Mouse (Mus musculus): Measurements from ENCODE around the gene Atoh7. TPM values are rescaled to one million over a fixed set of nuclear protein-coding genes. Genes with fewer than 3 reads are reported as not detected.

Gene Atoh7
- polyA plus RNA-seq, 1 experiment from 2014 or later: not detected

DNA sequence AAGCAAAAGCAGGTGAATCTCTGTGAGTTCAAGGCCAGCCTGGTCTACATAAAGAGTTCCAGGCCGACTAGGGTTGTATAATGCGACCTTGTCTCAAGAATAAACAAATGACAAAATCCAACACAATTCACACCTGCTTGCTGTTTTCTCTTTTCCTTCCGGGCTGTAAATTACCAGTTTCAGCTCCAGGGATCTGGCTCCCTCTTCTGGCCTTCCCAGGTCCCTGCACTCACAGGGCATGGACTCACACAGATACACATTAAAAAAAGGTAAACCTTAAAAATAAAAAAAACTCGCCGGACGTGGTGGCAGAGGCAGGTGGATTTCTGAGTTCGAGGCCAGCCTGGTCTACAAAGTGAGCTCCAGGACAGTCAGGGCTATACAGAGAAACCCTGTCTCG is 18.1 kb downstream of the Atoh7 start:
- no peaks in the 10 kb centered on the region for H3K36me3 ChIP-seq (ENCODE audit: insufficient read depth, low read length)
- H3K9ac ChIP-seq (replicated peaks; ENCODE audit: low read length): no peak overlapping the region
- no peak overlapping the region for H3K4me3 ChIP-seq (ENCODE audit: low read length)
- H3K4me1 ChIP-seq (ENCODE audit: insufficient read depth, low read length): no peaks in the 10 kb centered on the region
- H3K4me2 ChIP-seq (replicated peaks; ENCODE audit: low read depth, low read length): no peak overlapping the region
- ATAC-seq (ENCODE audit: low FRiP score, low TSS enrichment): no peak
- H3K27me3 ChIP-seq (ENCODE audit: insufficient read depth, low read length): no peaks in the 10 kb centered on the region
- no peak overlapping the region for H3K27ac ChIP-seq (ENCODE audit: low read length)
- H3K9me3 ChIP-seq (ENCODE audit: low read length): no peaks in the 10 kb centered on the region
- WGBS: 91% methylated on average over 8 of the region's 8 CpGs

DNA sequence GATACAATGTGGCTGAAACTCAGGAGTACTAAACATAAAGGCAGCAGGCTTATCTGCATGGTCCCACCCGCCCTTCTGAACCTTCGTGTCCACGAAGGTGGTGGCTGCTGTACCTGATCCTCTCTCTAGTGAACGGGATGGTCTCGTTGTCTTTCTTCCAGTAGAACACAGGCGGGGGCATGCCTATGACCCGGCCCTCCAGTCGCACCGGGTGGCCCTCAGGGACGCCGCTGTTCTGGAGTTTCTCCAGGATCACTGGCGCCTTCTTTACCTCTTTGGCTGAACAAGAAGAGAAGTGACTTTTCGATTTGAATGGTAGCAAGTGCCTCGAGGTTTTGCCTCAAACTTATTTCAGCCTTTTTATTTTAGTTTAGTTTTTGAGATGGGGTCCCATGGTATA is 20.5 kb downstream of the Atoh7 start:
- Histone ChIP-seq H3K27me3 (ENCODE audit: insufficient read depth, low read length) (no peaks in the 10 kb centered on the region), H3K36me3 (ENCODE audit: insufficient read depth, low read length) (no peaks in the 10 kb centered on the region), H3K9ac (replicated peaks; ENCODE audit: low read length) (no peak overlapping the region), H3K9me3 (ENCODE audit: low read length) (no peaks in the 10 kb centered on the region), H3K27ac (ENCODE audit: low read length) (no peak overlapping the region), H3K4me1 (ENCODE audit: insufficient read depth, low read length) (no peaks in the 10 kb centered on the region), H3K4me3 (ENCODE audit: low read length) (no peak overlapping the region), H3K4me2 (replicated peaks; ENCODE audit: low read depth, low read length) (no peak overlapping the region)
- WGBS: 76% methylated on average over 14 of the region's 14 CpGs
- no peak for ATAC-seq (ENCODE audit: low FRiP score, low TSS enrichment)

DNA sequence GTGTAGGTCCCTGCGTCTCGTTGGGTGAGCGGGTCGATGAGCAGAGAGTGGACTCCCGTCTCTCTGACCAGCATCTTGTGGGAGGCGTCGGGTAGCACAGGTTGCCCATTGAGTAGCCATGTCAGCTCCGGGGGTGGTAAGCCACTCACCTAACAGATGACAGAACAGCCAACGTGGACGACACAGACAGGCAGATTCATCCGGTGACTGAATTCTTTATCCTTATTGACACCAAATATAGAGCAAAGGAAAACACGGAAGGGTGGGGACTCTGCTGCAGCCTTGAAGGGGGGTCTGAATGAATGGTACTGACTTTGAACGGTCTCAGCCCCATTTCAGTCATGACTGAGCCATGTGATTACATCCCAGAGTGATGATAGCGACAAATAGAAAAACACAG is 22.5 kb downstream of the Atoh7 start:
- Histone ChIP-seq H3K27me3 (ENCODE audit: insufficient read depth, low read length) (no peaks in the 10 kb centered on the region), H3K27ac (ENCODE audit: low read length) (no peak overlapping the region), H3K4me3 (ENCODE audit: low read length) (no peak overlapping the region), H3K9me3 (ENCODE audit: low read length) (no peaks in the 10 kb centered on the region), H3K36me3 (ENCODE audit: insufficient read depth, low read length) (no peaks in the 10 kb centered on the region), H3K9ac (replicated peaks; ENCODE audit: low read length) (no peak overlapping the region), H3K4me2 (replicated peaks; ENCODE audit: low read depth, low read length) (no peak overlapping the region), H3K4me1 (ENCODE audit: insufficient read depth, low read length) (no peaks in the 10 kb centered on the region)
- WGBS: 86% methylated on average over 14 of the region's 14 CpGs
- no peak for ATAC-seq (ENCODE audit: low FRiP score, low TSS enrichment)

DNA sequence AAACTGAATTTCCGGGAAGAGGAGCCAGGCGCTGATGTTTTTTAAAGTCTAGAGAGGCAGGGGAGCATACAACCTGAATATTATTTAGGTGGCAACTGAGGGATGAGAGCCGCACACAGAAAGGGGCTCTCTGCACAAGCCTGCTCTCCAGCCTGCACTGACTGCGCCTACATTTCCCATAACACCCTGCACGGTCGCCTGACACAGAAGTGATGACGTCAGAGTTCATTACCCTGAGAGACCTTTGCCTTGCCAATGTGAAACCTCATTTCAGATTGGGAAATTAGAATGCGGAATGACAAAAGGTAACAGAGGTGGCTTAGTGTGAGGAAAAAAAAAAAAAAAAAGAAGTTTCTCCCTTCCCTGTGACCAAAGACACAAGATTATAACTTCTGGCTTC is 23.1 kb downstream of the Atoh7 start:
- Histone ChIP-seq H3K27ac (ENCODE audit: low read length) (no peak overlapping the region), H3K27me3 (ENCODE audit: insufficient read depth, low read length) (no peaks in the 10 kb centered on the region), H3K36me3 (ENCODE audit: insufficient read depth, low read length) (no peaks in the 10 kb centered on the region), H3K4me3 (ENCODE audit: low read length) (no peak overlapping the region), H3K4me1 (ENCODE audit: insufficient read depth, low read length) (no peaks in the 10 kb centered on the region), H3K9ac (replicated peaks; ENCODE audit: low read length) (no peak overlapping the region), H3K9me3 (ENCODE audit: low read length) (no peaks in the 10 kb centered on the region), H3K4me2 (replicated peaks; ENCODE audit: low read depth, low read length) (no peak overlapping the region)
- no peak for ATAC-seq (ENCODE audit: low FRiP score, low TSS enrichment)
- WGBS: 36% methylated on average over 8 of the region's 8 CpGs

DNA sequence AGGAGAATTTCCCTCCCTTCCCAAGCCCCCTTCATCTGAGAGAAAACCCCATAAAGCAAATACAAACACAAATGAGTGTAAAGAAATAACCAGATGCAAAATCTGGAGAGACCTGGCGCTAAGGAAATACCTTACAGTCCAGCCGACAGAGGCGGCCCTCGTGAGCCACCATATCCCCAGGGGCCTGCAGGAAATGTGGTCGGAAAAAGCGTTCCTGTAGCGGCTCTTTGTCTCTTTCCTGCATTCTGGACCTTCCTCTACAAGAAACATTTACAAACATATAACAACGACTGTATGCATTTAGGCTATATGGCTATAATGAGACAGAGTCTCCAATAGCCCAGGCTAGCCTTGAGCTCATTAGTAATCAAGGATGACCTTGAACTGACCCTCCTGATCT is 23.7 kb downstream of the Atoh7 start:
- no peak overlapping the region for H3K4me3 ChIP-seq (ENCODE audit: low read length)
- H3K4me2 ChIP-seq (replicated peaks; ENCODE audit: low read depth, low read length): no peak overlapping the region
- ATAC-seq (ENCODE audit: low FRiP score, low TSS enrichment): no peak
- H3K9me3 ChIP-seq (ENCODE audit: low read length): no peaks in the 10 kb centered on the region
- no peaks in the 10 kb centered on the region for H3K27me3 ChIP-seq (ENCODE audit: insufficient read depth, low read length)
- H3K9ac ChIP-seq (replicated peaks; ENCODE audit: low read length): no peak overlapping the region
- H3K27ac ChIP-seq (ENCODE audit: low read length): no peak overlapping the region
- 80% methylated on average over 8 of the region's 8 CpGs for WGBS
- H3K4me1 ChIP-seq (ENCODE audit: insufficient read depth, low read length): no peaks in the 10 kb centered on the region
- no peaks in the 10 kb centered on the region for H3K36me3 ChIP-seq (ENCODE audit: insufficient read depth, low read length)

GRCm38 (mm10) chr10:63124016-63124415 is 24.6 kb downstream of the Atoh7 start:
- H3K36me3 ChIP-seq (ENCODE audit: insufficient read depth, low read length): no peaks in the 10 kb centered on the region
- 92% methylated on average over 10 of the region's 10 CpGs for WGBS
- H3K27me3 ChIP-seq (ENCODE audit: insufficient read depth, low read length): no peaks in the 10 kb centered on the region
- H3K4me1 ChIP-seq (ENCODE audit: insufficient read depth, low read length): no peaks in the 10 kb centered on the region
- H3K4me3 ChIP-seq (ENCODE audit: low read length): no peak overlapping the region
- ATAC-seq (ENCODE audit: low FRiP score, low TSS enrichment): no peak
- no peaks in the 10 kb centered on the region for H3K9me3 ChIP-seq (ENCODE audit: low read length)
- H3K4me2 ChIP-seq (replicated peaks; ENCODE audit: low read depth, low read length): no peak overlapping the region
- no peak overlapping the region for H3K9ac ChIP-seq (replicated peaks; ENCODE audit: low read length)
- no peak overlapping the region for H3K27ac ChIP-seq (ENCODE audit: low read length)

GRCm38 (mm10) chr10:63125343-63125742 is 25.9 kb downstream of the Atoh7 start:
- H3K4me1 ChIP-seq (ENCODE audit: insufficient read depth, low read length): no peaks in the 10 kb centered on the region
- H3K4me3 ChIP-seq (ENCODE audit: low read length): no peak overlapping the region
- 41% methylated on average over 11 of the region's 11 CpGs for WGBS
- H3K27ac ChIP-seq (ENCODE audit: low read length): no peak overlapping the region
- no peak overlapping the region for H3K4me2 ChIP-seq (replicated peaks; ENCODE audit: low read depth, low read length)
- no peaks in the 10 kb centered on the region for H3K27me3 ChIP-seq (ENCODE audit: insufficient read depth, low read length)
- no peaks in the 10 kb centered on the region for H3K36me3 ChIP-seq (ENCODE audit: insufficient read depth, low read length)
- no peak for ATAC-seq (ENCODE audit: low FRiP score, low TSS enrichment)
- no peak overlapping the region for H3K9ac ChIP-seq (replicated peaks; ENCODE audit: low read length)
- H3K9me3 ChIP-seq (ENCODE audit: low read length): no peaks in the 10 kb centered on the region

DNA sequence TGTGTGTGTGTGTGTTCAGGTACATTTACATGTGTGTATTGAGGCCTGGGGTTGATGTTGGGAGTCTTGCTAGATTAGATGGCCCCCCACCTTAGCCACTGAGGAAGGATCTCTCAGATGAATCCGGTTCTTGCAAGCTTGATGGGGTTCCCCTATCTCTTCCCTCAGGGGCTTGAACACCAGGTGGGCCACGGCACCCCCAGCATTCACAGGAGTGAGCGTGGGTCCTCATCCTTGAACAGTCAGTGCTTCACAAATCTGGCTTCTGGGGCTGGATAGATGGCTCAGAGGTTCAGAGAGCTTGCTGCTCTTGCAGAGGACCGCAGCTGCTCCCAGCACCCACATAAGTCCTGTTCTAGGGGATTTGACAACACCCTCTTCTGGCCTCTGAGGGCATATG is 26.7 kb downstream of the Atoh7 start:
- H3K27me3 ChIP-seq (ENCODE audit: insufficient read depth, low read length): no peaks in the 10 kb centered on the region
- ATAC-seq (ENCODE audit: low FRiP score, low TSS enrichment): no peak
- no peak overlapping the region for H3K4me3 ChIP-seq (ENCODE audit: low read length)
- H3K9me3 ChIP-seq (ENCODE audit: low read length): no peaks in the 10 kb centered on the region
- H3K9ac ChIP-seq (replicated peaks; ENCODE audit: low read length): no peak overlapping the region
- no peaks in the 10 kb centered on the region for H3K36me3 ChIP-seq (ENCODE audit: insufficient read depth, low read length)
- no peak overlapping the region for H3K27ac ChIP-seq (ENCODE audit: low read length)
- no peaks in the 10 kb centered on the region for H3K4me1 ChIP-seq (ENCODE audit: insufficient read depth, low read length)
- no peak overlapping the region for H3K4me2 ChIP-seq (replicated peaks; ENCODE audit: low read depth, low read length)
- 85% methylated on average over 4 of the region's 4 CpGs for WGBS

DNA sequence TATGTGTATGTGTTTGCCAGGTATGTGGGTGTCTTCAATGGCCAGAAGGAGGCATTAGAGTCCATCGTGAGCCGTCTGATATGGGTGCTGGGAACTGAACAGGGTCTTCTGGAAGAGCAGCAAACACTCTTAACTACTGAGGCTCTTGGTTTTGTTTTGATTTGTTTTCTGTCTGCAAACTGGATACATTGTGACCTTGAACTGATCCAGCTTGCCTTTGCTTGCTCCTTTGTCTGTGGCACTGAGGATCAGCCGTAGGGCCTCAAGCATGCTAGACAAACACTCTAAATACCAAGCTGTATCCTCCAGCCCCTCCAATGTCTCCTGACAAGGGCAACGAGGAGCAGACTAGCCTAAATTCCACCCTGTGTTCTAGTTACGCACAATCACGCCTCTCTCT is 27.7 kb downstream of the Atoh7 start:
- WGBS: 94% methylated on average over 6 of the region's 6 CpGs
- no peaks in the 10 kb centered on the region for H3K36me3 ChIP-seq (ENCODE audit: insufficient read depth, low read length)
- no peak overlapping the region for H3K4me3 ChIP-seq (ENCODE audit: low read length)
- no peaks in the 10 kb centered on the region for H3K4me1 ChIP-seq (ENCODE audit: insufficient read depth, low read length)
- no peak overlapping the region for H3K9ac ChIP-seq (replicated peaks; ENCODE audit: low read length)
- no peaks in the 10 kb centered on the region for H3K27me3 ChIP-seq (ENCODE audit: insufficient read depth, low read length)
- no peaks in the 10 kb centered on the region for H3K9me3 ChIP-seq (ENCODE audit: low read length)
- H3K4me2 ChIP-seq (replicated peaks; ENCODE audit: low read depth, low read length): no peak overlapping the region
- no peak overlapping the region for H3K27ac ChIP-seq (ENCODE audit: low read length)
- no peak for ATAC-seq (ENCODE audit: low FRiP score, low TSS enrichment)

GRCm38 (mm10) chr10:63128256-63128655 is 28.8 kb downstream of the Atoh7 start:
- 73% methylated on average over 7 of the region's 7 CpGs for WGBS
- no peak overlapping the region for H3K4me2 ChIP-seq (replicated peaks; ENCODE audit: low read depth, low read length)
- H3K27me3 ChIP-seq (ENCODE audit: insufficient read depth, low read length): no peaks in the 10 kb centered on the region
- no peak overlapping the region for H3K9ac ChIP-seq (replicated peaks; ENCODE audit: low read length)
- no peak overlapping the region for H3K4me3 ChIP-seq (ENCODE audit: low read length)
- no peaks in the 10 kb centered on the region for H3K9me3 ChIP-seq (ENCODE audit: low read length)
- no peaks in the 10 kb centered on the region for H3K4me1 ChIP-seq (ENCODE audit: insufficient read depth, low read length)
- H3K36me3 ChIP-seq (ENCODE audit: insufficient read depth, low read length): no peaks in the 10 kb centered on the region
- no peak for ATAC-seq (ENCODE audit: low FRiP score, low TSS enrichment)
- no peak overlapping the region for H3K27ac ChIP-seq (ENCODE audit: low read length)

- H3K4me2 ChIP-seq (replicated peaks; ENCODE audit: low read depth, low read length): no peak overlapping the region
- no peak overlapping the region for H3K4me3 ChIP-seq (ENCODE audit: low read length)
- ATAC-seq (ENCODE audit: low FRiP score, low TSS enrichment): no peak
- H3K27me3 ChIP-seq (ENCODE audit: insufficient read depth, low read length): no peaks in the 10 kb centered on the region
- no peak overlapping the region for H3K27ac ChIP-seq (ENCODE audit: low read length)
- H3K9me3 ChIP-seq (ENCODE audit: low read length): no peaks in the 10 kb centered on the region
- no peak overlapping the region for H3K9ac ChIP-seq (replicated peaks; ENCODE audit: low read length)
- 76% methylated on average over 7 of the region's 7 CpGs for WGBS
- no peaks in the 10 kb centered on the region for H3K4me1 ChIP-seq (ENCODE audit: insufficient read depth, low read length)
- H3K36me3 ChIP-seq (ENCODE audit: insufficient read depth, low read length): no peaks in the 10 kb centered on the region
Observed at GRCm38 (mm10) chr10:63130500-63130899, 31.0 kb downstream of the Atoh7 start.

All from kidney, embryonic 16.5 days (tissue).